Mouse (Mus musculus) left cerebral cortex, postnatal 14 days (tissue): ENCODE measurements at regions not wholly inside any gene's neighbourhood (a gene's known extent, or its start where the extent isn't known, plus 50 kb on each side); places are given as distances from the start of the nearest gene placed in this dataset.

Source experiments
- DNase-seq, 2 experiments: peaks; one replicate each; pipeline ENCODE4 v3.0.0; 2021 to 2022; ENCODE audit warnings: low spot score in 2 of 2, mixed read lengths in 1 of 2
- intact Hi-C: fragments of 180-260 bp; cut with DNase I; formaldehyde crosslinking; loops from one replicate; pipeline ENCODE4 v1.15.1; 2025

- intact Hi-C loops: no loop called here
- DNase-seq: no peak
Observed at GRCm38 (mm10) chr13:35079685-35080084, 52.8 kb upstream of the Eci2 start.

- no peak for DNase-seq
- intact Hi-C loops: no loop called here
Observed at GRCm38 (mm10) chr13:35085386-35085785, 58.5 kb upstream of the Eci2 start.

GRCm38 (mm10) chr13:35087246-35088040 is 60.5 kb upstream of the Eci2 start:
- peak; percentile 48 to 61 for DNase-seq
- intact Hi-C loops: no loop called here

GRCm38 (mm10) chr13:35091155-35091554 is 64.3 kb upstream of the Eci2 start:
- no peak for DNase-seq
- intact Hi-C loops: no loop called here

GRCm38 (mm10) chr13:35119782-35120181 is 92.9 kb upstream of the Eci2 start:
- intact Hi-C loops: no loop called here
- DNase-seq: peak in 1 of 2 experiments; percentile 14

- DNase-seq: peak in 1 of 2 experiments; percentile 7
- intact Hi-C loops: no loop called here
Observed at GRCm38 (mm10) chr13:35129475-35129874, 102.6 kb upstream of the Eci2 start.

- peak; percentile 47 to 61 for DNase-seq
- intact Hi-C loops: no loop called here
Observed at GRCm38 (mm10) chr13:35131272-35132185, 104.6 kb upstream of the Eci2 start.

GRCm38 (mm10) chr13:35151629-35152028 is 124.7 kb upstream of the Eci2 start:
- intact Hi-C loops: no loop called here

GRCm38 (mm10) chr13:35159456-35159855 is 132.6 kb upstream of the Eci2 start:
- intact Hi-C loops: no loop called here

More at GRCm38 (mm10) chr13:35151629-35152028, 124.7 kb upstream of the Eci2 start:
- DNase-seq: no peak

GRCm38 (mm10) chr13:35160767-35161166 is 133.9 kb upstream of the Eci2 start:
- DNase-seq: no peak
- intact Hi-C loops: no loop called here

More at GRCm38 (mm10) chr13:35159456-35159855, 132.6 kb upstream of the Eci2 start:
- DNase-seq: no peak

GRCm38 (mm10) chr13:35166080-35166479 is 139.2 kb upstream of the Eci2 start:
- intact Hi-C loops: no loop called here
- DNase-seq: peak in 1 of 2 experiments; percentile 23

- no peak for DNase-seq
- intact Hi-C loops: no loop called here
Observed at GRCm38 (mm10) chr13:35166831-35167541, 140.1 kb upstream of the Eci2 start.

- intact Hi-C loops: no loop called here
Observed at GRCm38 (mm10) chr13:35171562-35172254, 144.8 kb upstream of the Eci2 start.

GRCm38 (mm10) chr13:35173522-35173921 is 146.6 kb upstream of the Eci2 start:
- no peak for DNase-seq
- intact Hi-C loops: no loop called here

More at GRCm38 (mm10) chr13:35171562-35172254, 144.8 kb upstream of the Eci2 start:
- no peak for DNase-seq

- DNase-seq: no peak
- intact Hi-C loops: no loop called here
Observed at GRCm38 (mm10) chr13:35175587-35175986, 148.7 kb upstream of the Eci2 start.

GRCm38 (mm10) chr13:35177305-35177704 is 150.4 kb upstream of the Eci2 start:
- intact Hi-C loops: no loop called here
- no peak for DNase-seq

- intact Hi-C loops: no loop called here
- peak; percentile 28 to 30 for DNase-seq
Observed at GRCm38 (mm10) chr13:35189028-35189711, 162.3 kb upstream of the Eci2 start.

- no peak for DNase-seq
- intact Hi-C loops: no loop called here
Observed at GRCm38 (mm10) chr13:35202069-35202468, 175.2 kb upstream of the Eci2 start.

- intact Hi-C loops: no loop called here
- no peak for DNase-seq
Observed at GRCm38 (mm10) chr13:35208319-35208718, 181.4 kb upstream of the Eci2 start.
